Mouse (Mus musculus): Measurements from ENCODE around the gene Impdh2. TPM values are rescaled to one million over a fixed set of nuclear protein-coding genes. Genes with fewer than 3 reads are reported as not detected.

The Impdh2 gene
- polyA plus RNA-seq, 1 experiment = 4.4 TPM

DNA sequence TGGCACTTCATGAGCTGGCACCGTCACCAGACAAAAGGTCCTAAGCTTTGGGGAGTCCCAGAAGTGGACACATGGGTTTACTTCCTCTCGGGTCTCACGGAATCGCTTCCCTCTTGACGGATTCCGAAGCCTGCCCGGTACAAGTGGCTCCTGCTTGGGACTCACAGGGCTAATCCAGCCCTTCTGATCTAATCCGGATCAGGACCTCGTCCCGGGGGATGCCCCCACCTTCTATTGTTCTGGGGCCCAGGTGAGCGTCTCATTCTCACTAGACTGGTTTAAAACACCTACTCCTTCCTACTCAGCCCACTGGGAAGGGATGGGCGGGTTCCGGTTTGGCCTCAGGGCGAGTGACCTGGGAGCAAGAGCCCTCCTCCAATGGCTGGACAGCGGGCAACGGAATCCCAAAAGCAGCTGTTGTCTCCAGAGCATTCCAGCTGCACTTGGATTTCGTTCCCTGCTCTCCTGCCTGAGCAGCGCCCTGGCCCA lies 7.9 kb downstream of the Impdh2 start:
- peak overlapping the region; percentile 73 for H3K4me3 ChIP-seq (replicated peaks)
- peaks cover 82% of the 10 kb centered on the region for H3K4me1 ChIP-seq (ENCODE audit: control insufficient read depth)
- H3K9me3 ChIP-seq (ENCODE audit: control insufficient read depth, low read length) = no peaks in the 10 kb centered on the region
- peaks cover 59% of the 10 kb centered on the region for H3K36me3 ChIP-seq (ENCODE audit: control insufficient read depth)
- no peak for TF ChIP-seq GATA1 (IDR thresholded peaks at IDR 0.05; ENCODE audit: low read length)
- no peak for TF ChIP-seq TAL1 (IDR thresholded peaks at IDR 0.05; ENCODE audit: low read length)
- H3K27me3 ChIP-seq (ENCODE audit: control insufficient read depth) = no peaks in the 10 kb centered on the region

DNA sequence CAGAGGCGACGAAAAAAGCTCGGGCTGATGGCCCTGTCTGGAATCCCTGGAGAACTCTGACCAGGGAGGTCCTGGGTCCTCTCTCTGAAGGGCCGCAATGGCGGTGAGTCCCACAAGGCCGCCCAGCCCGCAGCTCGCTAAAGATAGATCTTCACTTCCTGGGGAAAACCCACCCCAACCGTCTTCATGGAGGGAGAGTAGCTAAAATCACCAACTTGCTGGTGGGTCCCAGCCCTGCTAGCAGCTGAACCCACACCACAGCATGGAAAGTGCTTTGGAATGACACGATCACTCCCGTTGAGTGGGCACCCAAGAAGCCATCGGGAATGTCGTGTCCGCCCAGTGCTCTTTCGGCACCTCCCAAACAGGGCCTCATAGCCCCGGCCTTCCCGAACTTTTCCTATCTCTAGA lies 8.4 kb downstream of the Impdh2 start:
- peaks cover 59% of the 10 kb centered on the region for H3K36me3 ChIP-seq (ENCODE audit: control insufficient read depth)
- no peak for TF ChIP-seq GATA1 (IDR thresholded peaks at IDR 0.05; ENCODE audit: low read length)
- TF ChIP-seq TAL1 (IDR thresholded peaks at IDR 0.05; ENCODE audit: low read length) = no peak
- peak overlapping the region; percentile 73 for H3K4me3 ChIP-seq (replicated peaks)
- no peaks in the 10 kb centered on the region for H3K27me3 ChIP-seq (ENCODE audit: control insufficient read depth)
- no peaks in the 10 kb centered on the region for H3K9me3 ChIP-seq (ENCODE audit: control insufficient read depth, low read length)
- peaks cover 78% of the 10 kb centered on the region for H3K4me1 ChIP-seq (ENCODE audit: control insufficient read depth)

GRCm38 (mm10) chr9:108569381-108570206 lies 9.5 kb downstream of the Impdh2 start, which contains the start of gene Dalrd3:
Dalrd3 (plus strand) TSS chr9:108569886.
- no peaks in the 10 kb centered on the region for H3K27me3 ChIP-seq (ENCODE audit: control insufficient read depth)
- H3K36me3 ChIP-seq (ENCODE audit: control insufficient read depth) = peaks cover 59% of the 10 kb centered on the region
- peak within 1 kb of the TSS; percentile 82 for H3K4me3 ChIP-seq (replicated peaks)
- H3K9me3 ChIP-seq (ENCODE audit: control insufficient read depth, low read length) = no peaks in the 10 kb centered on the region
- peaks cover 72% of the 10 kb centered on the region for H3K4me1 ChIP-seq (ENCODE audit: control insufficient read depth)
- no peak for TF ChIP-seq TAL1 (IDR thresholded peaks at IDR 0.05; ENCODE audit: low read length)
- no peak for TF ChIP-seq GATA1 (IDR thresholded peaks at IDR 0.05; ENCODE audit: low read length)

DNA sequence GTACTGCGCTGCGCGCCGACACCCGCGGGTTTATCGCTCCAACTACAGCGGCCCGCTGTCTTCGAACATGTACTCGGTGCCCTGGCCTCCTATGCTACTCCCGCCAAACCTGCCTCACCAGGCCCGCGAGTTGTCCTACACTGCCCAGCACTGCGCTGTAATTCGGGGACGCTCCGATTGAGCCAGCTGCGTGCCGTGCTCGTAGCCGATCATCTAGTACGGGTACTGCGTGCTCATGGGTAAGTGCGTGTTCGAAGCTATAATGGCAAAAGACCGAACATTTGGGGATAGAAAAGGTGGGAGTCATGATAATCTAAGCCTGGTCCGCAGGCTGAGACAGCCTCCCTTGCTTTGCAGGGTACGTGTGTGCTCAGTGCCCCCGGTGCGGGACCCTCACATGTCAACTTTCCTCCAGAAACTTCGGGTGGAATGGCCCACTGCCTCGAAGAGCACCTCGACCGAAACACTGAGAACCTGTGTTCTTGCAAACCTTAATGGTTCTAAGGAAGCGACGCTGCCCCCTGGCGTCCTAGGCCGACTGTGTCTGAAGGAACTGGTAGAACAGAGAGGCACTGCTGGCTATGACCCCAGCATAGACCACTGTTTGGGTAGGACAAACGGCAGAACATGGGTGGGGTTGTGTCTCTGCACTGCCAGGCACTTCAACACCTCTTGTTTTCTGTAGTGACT lies 10.3 kb downstream of the Impdh2 start:
- peaks cover 59% of the 10 kb centered on the region for H3K36me3 ChIP-seq (ENCODE audit: control insufficient read depth)
- H3K4me3 ChIP-seq (replicated peaks) = peak overlapping the region; percentile 82
- H3K9me3 ChIP-seq (ENCODE audit: control insufficient read depth, low read length) = no peaks in the 10 kb centered on the region
- H3K4me1 ChIP-seq (ENCODE audit: control insufficient read depth) = peaks cover 67% of the 10 kb centered on the region
- no peak for TF ChIP-seq GATA1 (IDR thresholded peaks at IDR 0.05; ENCODE audit: low read length)
- no peak for TF ChIP-seq TAL1 (IDR thresholded peaks at IDR 0.05; ENCODE audit: low read length)
- H3K27me3 ChIP-seq (ENCODE audit: control insufficient read depth) = no peaks in the 10 kb centered on the region

- Histone ChIP-seq H3K27me3 (ENCODE audit: control insufficient read depth) (no peaks in the 10 kb centered on the region), H3K36me3 (ENCODE audit: control insufficient read depth) (peaks cover 60% of the 10 kb centered on the region), H3K4me1 (ENCODE audit: control insufficient read depth) (peaks cover 56% of the 10 kb centered on the region), H3K4me3 (replicated peaks) (no peak overlapping the region), H3K9me3 (ENCODE audit: control insufficient read depth, low read length) (no peaks in the 10 kb centered on the region)
- no peak for TF ChIP-seq GATA1 (IDR thresholded peaks at IDR 0.05; ENCODE audit: low read length)
- TF ChIP-seq TAL1 (IDR thresholded peaks at IDR 0.05; ENCODE audit: low read length) = no peak
Measured at GRCm38 (mm10) chr9:108571401-108571973, 11.4 kb downstream of the Impdh2 start.

- Histone ChIP-seq H3K36me3 (ENCODE audit: control insufficient read depth) (peaks cover 62% of the 10 kb centered on the region), H3K27me3 (ENCODE audit: control insufficient read depth) (no peaks in the 10 kb centered on the region), H3K4me3 (replicated peaks) (no peak overlapping the region), H3K9me3 (ENCODE audit: control insufficient read depth, low read length) (no peaks in the 10 kb centered on the region), H3K4me1 (ENCODE audit: control insufficient read depth) (peaks cover 57% of the 10 kb centered on the region)
- TF ChIP-seq GATA1 (IDR thresholded peaks at IDR 0.05; ENCODE audit: low read length) (no peak), TAL1 (IDR thresholded peaks at IDR 0.05; ENCODE audit: low read length) (no peak)
Measured at GRCm38 (mm10) chr9:108572321-108572720, 12.2 kb downstream of the Impdh2 start.

GRCm38 (mm10) chr9:108573774-108574690 lies 13.9 kb downstream of the Impdh2 start:
- no peak for TF ChIP-seq TAL1 (IDR thresholded peaks at IDR 0.05; ENCODE audit: low read length)
- TF ChIP-seq GATA1 (IDR thresholded peaks at IDR 0.05; ENCODE audit: low read length) = no peak
- no peaks in the 10 kb centered on the region for H3K27me3 ChIP-seq (ENCODE audit: control insufficient read depth)
- H3K36me3 ChIP-seq (ENCODE audit: control insufficient read depth) = peaks cover 62% of the 10 kb centered on the region
- no peaks in the 10 kb centered on the region for H3K9me3 ChIP-seq (ENCODE audit: control insufficient read depth, low read length)
- peaks cover 57% of the 10 kb centered on the region for H3K4me1 ChIP-seq (ENCODE audit: control insufficient read depth)
- no peak overlapping the region for H3K4me3 ChIP-seq (replicated peaks)

DNA sequence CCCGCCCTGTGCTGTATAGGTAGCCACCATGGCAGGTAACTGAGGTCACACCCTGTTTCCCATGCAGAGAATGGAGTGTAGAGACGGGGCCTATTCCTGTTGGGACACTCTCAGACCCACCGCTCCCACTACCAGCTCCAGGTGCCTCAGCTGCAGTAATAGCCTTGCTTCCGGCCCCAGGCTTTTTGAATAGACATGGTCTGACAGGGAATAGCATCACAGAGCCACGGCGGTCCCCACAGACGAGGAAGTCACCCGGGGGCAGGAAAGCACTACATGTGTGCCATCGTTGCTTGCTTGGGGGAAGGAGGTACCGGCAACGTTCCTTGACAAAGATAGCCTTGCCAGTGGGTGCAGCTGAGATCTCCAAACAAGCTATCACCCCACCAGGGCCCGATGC lies 14.8 kb downstream of the Impdh2 start:
- H3K36me3 ChIP-seq (ENCODE audit: control insufficient read depth) = peaks cover 62% of the 10 kb centered on the region
- H3K4me3 ChIP-seq (replicated peaks) = no peak overlapping the region
- H3K4me1 ChIP-seq (ENCODE audit: control insufficient read depth) = peaks cover 57% of the 10 kb centered on the region
- H3K27me3 ChIP-seq (ENCODE audit: control insufficient read depth) = no peaks in the 10 kb centered on the region
- H3K9me3 ChIP-seq (ENCODE audit: control insufficient read depth, low read length) = no peaks in the 10 kb centered on the region
- TF ChIP-seq TAL1 (IDR thresholded peaks at IDR 0.05; ENCODE audit: low read length) = no peak
- TF ChIP-seq GATA1 (IDR thresholded peaks at IDR 0.05; ENCODE audit: low read length) = no peak

Data from erythroblast, embryonic 14.5 days (primary cell).